Mouse (Mus musculus): ENCODE data around the gene Zfp653.
"Not testable (repeated sequence)": the region's sequence is repeated elsewhere in the genome, so short reads cannot be mapped to it uniquely, and the experiment has no call there.

Gene Zfp653

DNA sequence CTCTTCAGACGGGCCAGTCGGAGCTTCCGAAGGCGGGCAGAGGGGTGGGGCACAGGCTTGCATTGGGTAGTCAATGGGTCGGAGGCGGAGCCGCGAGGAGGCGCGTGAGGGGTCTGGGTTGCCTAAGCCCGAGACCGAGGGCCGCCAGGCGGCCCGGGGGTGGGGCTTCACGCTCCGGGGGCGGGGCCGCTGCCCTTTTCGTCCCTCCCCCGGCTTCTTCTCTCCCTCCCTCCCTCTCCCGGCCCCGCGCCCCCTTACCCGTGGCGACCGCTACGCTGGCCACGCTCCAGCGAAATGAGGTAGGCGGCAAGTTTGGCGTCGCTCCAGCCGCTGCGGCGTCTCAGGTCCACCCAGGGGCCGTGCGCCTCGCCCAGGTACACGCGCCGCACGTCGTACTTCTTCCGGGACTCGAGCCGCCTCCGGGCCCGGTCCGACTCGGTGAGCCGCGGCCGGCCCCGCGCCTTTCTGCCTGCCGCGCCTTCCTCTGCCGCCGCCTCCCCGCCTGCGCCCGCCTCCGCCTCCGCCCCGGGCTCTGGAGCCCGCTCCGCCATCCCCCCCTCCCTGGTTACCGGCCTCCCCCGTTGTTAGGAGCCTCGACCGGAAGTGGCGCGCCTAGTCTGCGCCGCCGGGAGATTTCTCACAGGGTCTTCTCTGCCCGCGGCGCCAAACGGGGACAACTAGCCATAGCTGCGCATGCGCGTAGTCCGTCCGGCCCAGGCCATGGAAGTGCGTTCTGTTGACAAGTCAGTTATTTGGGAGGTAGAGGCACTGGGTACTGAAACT is at the start of gene Zfp653, which contains the start of gene Gm49318:
Gene Zfp653, minus strand, starts transcription at position 586 of the 783 bp plus-strand sequence.
Gene Gm49318, minus strand, starts transcription at position 469 of the 783 bp plus-strand sequence.
- DNase-seq (ENCODE audit: low spot score in 2 of 2): peak; percentile 96 to 97

DNA sequence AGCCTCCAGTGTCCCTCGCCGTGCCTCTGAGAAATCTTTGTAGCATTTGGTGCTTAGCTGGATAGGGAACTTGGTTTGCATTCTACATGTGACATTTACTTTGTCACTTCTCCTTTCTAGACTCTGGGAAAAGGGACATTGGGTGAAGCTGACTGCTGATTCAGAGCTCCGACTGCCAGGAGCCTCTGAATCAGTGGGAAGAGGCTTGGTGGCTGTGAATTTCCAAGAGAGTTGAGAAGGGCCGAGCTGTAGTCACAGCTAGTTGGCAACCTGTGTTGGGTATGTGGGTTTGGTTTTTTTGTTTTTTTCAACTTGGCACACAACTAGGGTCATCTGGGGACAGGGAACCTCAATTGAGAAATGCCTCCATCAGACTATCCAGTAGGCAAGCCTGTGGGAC is 48.4 kb upstream of the Zfp653 start:
- no peak for DNase-seq (ENCODE audit: low spot score in 2 of 2)

DNA sequence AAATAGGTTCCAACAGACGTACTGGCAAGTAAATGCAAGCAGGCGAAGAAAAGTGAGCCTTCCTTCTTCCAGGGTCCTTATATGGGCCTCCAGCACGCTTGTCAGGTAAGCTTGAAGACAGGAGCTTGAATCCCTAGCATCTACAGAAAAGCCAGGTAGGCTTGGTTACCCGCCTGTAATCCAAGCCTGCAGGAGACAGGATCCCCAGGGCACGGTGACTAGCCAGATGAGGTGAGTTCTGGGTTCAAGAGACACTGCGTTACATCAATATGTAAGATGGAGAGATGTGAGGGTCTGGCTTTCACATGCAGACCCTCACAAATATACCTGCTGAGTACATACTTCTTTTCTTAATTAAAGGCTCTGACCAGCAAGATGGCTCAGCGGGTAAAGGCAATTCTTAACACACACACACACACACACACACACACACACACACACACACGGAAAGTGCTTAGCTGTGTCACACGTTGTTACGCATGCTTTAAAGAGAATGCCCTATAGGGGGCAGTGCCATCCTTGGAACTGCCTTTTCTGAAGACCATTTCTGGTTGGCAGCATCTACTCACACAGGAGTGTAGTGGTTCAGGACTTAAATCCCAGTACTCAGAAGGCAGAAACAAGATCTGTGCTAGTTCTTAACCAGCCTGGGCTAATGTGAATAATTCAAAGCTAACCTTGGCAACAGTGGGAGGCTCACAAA is 46.7 kb upstream of the Zfp653 start:
- peak; percentile 76 to 87 for DNase-seq (ENCODE audit: low spot score in 2 of 2)

DNA sequence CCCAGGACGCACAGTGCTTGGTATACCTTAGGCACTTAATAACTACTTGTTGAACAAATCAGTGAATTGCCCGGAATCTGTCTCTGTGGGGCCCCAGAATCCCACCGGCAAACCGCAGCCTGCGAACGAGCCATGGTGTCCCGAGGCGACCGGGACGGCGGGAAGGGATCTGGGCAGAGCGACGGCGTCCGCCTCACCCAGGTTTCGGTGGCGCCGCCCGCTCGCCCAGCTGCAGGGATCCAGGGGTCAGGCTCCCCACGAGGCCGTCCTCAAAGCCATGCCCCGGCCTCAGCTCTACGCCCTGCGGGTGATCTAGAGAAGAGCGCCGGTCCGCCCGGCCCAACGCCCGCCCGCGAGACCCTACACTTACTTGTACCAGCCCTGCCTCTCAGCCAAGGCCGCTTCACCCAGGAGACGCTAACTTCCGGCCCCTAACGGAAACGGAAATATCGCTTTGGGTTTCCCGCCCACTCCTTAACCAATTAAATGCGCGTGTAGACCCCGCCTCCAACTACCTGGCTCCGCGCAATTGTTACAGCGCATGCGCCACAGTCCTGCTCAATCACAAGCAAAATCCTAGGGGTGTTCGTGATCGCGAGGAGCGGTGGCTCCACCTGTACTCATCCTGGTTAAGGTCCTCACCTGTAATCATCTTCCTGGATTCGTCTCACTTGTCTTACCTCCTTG is 45.7 kb upstream of the Zfp653 start, which contains the start of gene Elof1:
Gene Elof1, minus strand, starts transcription at position 433 of the 687 bp plus-strand sequence.
- DNase-seq (ENCODE audit: low spot score in 2 of 2): peak; percentile 94 to 96

DNA sequence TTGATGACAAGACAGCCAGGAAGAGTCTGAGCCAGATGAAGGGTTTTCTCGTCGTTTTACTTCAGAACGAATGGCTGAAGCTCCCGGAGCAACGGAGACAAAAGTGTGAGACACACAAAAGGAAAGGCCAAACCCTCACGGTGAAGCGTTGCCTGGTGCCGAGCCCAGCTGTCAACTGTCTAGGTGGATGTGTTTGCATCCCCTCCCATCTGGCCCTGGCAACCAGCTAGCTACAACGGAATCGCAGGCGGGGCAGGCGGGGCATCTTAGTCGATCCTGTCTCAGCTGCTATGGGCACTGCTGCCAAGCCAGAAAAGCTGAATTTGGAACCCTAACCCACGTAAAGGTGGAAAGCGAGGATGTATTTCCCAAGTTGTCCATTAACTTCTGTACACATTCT is 44.9 kb upstream of the Zfp653 start:
- DNase-seq (ENCODE audit: low spot score in 2 of 2): no peak

DNA sequence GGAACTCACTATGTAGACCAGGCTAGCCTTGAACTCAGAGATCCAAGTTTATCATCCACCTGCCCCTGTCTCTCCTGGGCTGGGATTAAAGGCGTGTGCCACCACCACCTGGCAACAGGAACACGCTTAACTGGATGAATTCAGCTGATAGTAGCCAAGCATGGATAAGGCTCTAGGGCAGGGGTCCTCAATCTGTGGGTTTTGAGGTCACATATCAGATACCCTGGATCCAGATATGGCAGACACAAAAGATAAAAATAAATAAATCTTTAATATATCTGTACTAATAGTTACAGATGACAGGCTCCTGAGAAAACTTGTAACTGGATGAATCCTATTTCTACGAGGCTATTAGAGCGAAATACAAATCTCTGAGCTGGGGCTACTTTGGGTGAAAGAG is 44.5 kb upstream of the Zfp653 start:
- no peak for DNase-seq (ENCODE audit: low spot score in 2 of 2)

DNA sequence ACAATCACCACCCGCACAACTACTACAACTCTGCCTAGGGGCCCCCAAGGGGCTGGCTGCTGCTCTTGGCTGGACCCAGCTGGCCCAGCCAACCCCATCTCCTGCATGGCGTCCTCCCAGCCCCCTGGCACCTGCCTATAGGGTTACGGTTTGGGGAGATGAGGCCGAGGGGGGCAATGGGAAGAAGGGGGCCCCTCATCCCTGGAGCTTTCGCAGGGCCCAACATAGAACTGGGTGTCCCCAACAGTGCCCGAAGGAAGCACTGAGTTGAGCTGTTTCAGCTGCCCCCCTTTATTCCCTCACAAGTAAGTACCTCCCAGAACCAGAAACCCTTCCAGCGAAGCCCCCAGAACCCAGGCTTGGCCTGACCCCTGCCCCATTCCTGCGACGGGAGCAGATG is 37.0 kb upstream of the Zfp653 start:
- no peak for DNase-seq (ENCODE audit: low spot score in 2 of 2)

DNA sequence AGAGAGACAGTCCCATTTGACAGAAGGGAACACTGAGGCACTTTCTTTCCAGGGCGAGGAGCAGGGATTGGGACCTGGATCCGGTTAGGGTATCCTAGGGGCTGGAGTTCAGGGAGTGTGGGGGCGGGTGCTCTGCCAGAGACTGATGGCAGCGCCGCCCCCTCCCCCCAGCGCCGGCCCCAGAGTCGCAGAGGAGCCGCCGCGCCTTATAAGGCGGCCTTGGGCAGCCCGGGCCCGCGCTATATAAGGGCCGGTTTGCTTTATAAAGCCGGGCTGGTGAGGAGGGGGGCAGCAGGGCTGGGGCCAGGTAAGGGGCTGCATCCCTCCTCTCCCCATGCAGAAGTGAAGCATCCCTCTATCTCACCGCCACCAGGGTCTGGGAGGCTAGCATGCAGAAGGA is 28.7 kb upstream of the Zfp653 start:
- DNase-seq (ENCODE audit: low spot score in 2 of 2): no peak

DNA sequence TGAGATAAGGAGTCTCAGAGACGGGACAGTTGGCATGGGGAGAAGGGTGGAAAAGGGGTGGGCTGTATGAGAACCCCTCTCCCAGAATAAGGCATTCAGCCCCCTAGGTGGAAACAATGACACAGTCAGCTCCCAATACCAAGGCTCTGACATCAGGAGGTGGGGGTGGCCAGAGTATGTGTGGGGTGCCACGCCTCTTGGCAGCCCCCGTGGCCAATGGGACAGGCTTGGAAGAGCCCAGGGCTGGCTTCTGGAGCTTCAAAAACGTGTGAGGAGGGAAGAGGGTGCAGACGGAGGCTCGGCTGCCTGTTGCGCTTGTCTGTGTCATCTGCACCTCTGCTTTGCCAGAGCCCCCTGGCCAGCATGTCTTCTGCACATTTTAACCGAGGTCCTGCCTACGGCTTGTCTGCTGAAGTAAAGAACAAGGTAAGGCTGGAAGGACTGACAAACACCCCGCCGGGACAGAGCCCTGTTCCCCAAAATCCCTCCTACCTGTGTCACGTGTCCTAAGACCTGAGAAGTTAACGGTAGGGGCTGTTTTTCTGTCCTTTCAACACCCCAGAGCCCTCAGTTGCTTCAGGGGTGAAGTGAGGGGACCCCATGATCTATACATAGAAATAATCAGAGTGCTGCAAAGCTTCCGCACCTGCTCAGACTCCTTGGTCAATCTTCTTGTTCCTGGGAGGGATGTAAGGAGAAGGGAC is 28.0 kb upstream of the Zfp653 start, which contains the start of gene Cnn1:
Gene Cnn1, plus strand, starts transcription at position 224 of the 704 bp plus-strand sequence.
- DNase-seq (ENCODE audit: low spot score in 2 of 2): no peak

DNA sequence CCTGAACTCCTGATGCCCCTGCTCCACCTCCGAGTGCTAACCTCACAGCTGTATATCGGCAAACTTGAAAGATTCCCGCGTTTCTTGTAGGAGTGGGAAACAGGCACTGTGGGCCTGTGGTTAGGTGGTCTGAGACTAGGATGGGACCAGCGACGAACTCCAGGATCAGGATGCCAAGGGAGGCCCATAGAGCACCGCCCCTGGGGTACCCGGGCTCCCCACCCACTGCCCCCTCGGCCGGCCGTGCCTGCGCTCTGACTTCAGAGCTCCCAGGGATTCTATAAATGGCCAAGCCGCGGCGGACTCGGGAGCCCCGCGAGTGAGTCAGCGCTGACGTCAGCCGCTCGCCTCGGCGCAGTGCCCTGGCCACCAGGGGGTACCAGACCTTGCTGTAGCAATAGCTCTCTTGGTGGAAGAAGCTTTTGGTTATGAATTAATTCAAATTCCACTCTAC is 24.7 kb upstream of the Zfp653 start:
- DNase-seq (ENCODE audit: low spot score in 2 of 2): peak; percentile 80 to 83

DNA sequence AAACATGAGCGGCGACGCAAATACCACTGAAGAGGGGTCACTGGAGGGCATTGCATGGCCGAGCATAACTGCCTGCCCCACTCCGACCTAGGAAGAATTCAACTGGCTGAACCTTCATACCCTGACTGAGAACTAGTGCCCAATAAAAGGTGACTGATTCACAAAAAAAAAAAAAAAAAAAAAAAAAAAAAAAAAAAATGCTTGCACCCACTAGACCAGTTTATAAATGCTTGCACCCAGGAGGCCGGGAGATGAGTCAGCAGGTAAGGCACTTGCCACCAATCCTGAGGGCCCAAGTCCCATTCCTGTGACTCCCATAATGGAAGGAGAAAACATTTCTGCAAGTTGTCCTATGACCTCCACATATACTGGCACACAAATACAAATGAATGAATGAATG is 21.6 kb upstream of the Zfp653 start:
- no peak for DNase-seq (ENCODE audit: low spot score in 2 of 2)

DNA sequence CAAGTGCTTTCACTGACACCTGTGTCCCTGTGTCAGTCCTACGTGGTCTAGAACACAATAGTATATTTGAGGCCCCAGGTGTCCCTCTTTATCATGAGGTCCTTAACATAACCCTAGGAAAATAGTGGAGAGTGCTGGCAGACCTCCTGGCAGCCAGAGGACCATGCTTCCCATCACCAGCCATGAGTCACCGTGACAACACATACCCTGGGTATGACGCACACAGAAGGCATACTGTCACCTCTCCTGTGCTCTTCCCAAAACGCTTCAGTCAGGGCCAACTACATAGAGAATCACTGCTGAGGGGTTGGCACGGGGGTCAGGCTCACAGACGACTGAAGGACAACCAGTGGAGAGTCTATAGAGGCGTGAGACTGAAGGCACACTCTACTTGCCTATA is 18.8 kb upstream of the Zfp653 start:
- no peak for DNase-seq (ENCODE audit: low spot score in 2 of 2)

DNA sequence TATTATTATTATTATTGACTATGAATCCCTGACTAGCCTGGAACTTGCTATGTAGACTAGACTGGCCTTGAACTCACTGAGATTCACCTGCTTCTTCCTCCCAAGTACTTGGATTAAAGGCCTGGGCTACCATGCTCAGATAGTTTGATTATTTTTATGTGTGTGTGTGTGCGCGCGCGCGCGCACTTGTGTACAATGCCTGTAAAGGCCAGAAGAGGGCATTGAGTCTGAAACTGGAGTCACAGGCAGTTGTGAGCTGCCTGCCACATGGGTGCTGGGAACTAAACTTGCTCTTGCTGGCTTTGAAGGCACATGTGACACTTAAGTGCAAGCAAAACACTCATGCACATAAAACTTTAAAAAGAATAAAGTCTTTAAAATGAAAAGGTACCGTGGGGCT is 18.1 kb upstream of the Zfp653 start:
- no peak for DNase-seq (ENCODE audit: low spot score in 2 of 2)

DNA sequence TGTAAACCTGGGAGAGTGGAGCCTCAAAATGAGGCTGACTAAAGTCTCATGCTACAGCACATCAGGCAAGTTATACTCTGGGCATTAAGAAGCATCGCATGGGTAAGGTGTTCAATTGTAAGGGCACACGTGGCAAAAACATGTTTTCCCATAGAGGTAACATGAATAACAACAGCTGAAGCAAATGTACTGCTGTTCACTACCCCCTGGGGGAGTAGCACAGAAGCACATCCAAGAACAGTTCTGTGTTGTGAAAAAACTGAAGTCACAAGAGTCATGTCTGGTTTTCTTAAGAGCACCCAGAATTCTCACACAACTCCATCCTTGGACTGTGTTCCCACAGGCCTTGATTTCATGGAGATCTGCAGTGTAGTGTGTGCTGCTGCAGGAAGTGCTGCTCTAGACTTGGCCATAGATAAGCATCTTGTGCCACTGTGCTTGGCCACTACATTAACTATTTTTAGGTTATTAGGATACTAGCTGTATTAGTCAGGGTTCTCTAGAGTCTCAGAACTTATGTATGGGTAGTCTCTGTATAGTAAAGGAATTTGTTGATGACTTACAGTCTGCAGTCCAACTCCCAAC is 15.9 kb upstream of the Zfp653 start:
- DNase-seq (ENCODE audit: low spot score in 2 of 2): no peak

DNA sequence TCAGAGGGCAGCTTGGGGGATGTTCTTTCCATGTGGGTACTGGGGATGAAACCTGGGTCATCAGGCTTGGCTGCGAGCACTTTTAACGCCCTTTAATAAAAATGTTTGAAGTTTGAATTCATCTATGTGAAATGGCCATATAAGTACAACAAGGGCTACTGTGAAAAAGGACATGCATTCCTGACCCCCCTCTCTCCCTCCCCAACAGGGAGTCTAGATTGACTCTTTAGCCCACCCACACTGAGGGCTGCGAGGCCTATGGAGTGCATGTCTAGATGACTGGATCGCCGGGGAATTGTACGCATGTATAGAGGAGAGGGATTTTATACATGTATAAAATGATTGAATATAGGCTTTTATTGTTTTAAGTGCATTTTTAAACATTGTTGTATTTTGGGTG is 14.8 kb upstream of the Zfp653 start:
- DNase-seq (ENCODE audit: low spot score in 2 of 2): no peak

DNA sequence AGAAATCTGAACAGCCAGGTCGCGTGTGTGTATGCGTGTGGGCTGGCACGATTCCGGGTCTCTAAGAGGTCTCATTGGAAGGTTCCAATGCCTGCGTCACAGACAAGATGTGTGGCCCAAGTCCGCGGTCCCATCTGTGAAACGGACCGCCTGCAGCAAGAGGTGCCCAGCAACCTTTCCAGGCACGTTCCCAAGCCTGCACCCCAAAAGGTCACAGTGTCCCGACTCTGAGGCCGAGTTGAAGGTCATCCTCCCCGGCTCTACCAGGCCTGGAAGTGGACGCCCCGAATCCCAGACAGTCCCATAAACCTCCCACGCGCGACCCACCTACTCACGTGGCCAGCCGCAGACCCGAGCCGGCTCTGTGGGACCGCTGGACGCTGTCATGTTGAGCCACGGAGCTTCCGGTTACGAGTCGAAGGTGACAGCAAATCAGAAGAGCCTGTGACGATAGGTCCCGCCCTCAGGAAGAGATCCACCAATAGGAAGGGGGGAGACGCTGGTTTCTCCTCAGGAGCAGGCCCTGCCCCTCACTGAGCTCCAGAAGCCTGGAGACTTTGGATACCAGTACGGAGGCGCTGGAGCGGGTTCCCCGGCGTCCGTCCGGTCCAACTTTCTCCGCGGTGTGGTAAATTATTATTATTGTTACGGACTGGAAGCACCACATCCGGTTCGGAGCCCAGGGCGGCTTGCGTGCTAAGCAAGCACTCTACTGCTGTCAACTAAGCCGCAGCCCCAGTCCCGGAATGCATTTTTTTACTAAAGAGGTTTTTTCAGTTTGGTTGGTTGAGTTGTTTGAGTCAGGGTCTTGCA is 14.1 kb upstream of the Zfp653 start, which contains the start of gene Ecsit:
Gene Ecsit, minus strand, starts transcription at position 417 of the 813 bp plus-strand sequence.
- DNase-seq (ENCODE audit: low spot score in 2 of 2): peak; percentile 92 to 94

DNA sequence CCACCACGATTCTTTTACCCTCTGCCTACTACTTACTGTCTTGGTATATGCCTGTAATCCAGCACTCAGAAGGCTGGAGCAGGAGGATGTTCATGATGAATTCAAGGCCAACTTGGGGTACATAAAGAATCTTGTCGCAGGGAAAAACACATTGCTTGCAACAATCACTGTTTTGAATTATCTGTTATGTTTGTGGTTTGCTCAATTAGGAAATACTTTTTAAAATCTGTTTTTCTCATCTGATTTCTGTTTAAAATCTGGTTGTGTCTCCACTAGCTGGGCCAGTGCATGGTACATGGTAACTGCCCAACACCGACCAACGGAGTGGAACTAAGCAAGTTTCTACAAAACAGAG is 13.5 kb upstream of the Zfp653 start:
- no peak for DNase-seq (ENCODE audit: low spot score in 2 of 2)

DNA sequence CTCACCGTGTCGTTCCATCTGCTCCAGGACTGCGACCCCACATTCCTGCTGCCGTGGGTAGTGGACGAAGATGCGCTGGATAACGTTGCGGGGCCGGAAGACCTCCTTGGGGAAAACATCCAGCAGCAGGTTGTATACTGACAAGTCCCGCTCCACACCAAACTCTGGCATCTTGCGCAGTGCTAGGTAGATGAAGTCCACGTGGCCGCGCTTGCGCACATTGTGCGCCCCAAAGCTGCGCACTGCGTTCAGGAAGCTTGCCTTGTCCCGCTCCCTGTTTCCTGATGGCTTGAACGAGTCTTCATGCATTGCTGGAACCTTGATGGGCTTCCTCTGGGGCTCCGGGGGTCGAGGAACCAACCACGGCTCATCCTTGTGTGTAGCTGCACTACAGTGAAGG is 5.0 kb upstream of the Zfp653 start:
- no peak for DNase-seq (ENCODE audit: low spot score in 2 of 2)

DNA sequence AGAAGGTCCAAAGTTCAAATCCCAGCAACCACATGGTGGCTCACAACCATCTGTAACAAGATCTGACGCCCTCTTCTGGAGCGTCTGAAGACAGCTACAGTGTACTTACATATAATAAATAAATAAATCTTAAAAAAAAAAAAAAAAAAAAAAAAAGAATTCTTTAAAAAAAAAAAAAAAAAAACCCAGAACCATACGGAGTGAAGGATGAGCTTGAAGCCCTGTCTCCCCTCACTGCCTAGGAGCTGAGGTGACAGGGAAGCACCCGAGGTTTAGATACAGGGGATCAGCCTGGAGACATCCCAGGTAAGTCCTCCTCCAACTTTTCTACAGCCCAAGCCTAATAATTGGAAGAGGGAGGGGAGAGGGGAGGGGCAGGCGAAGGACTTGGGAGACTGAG is 4.6 kb upstream of the Zfp653 start:
- not testable (repeated sequence) for DNase-seq (ENCODE audit: low spot score in 2 of 2)

DNA sequence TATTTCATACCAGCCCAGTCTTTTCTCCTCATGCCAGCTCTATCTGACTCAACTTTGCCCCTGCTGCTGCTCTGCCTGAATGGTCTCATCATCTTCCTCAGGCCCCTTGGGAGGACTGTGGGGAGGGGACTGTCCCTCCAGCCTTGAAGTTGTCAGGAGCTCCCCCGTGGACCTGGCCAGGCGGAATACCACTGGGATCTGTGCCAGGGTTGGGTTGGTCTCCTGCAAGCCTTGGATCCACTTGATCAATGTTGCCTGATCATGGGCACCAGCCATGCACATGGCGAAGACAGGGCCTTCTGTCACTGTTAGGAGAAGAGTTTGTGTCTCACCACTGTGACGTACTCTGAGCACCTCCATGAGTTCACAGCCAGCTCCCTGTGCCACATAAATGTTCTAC is 1.1 kb upstream of the Zfp653 start:
- no peak for DNase-seq (ENCODE audit: low spot score in 2 of 2)
